Mouse (Mus musculus) mouse embryonic stem cell (cell line): ENCODE data around the gene Rasgrf1.
"Not testable (repeated sequence)": the region's sequence is repeated elsewhere in the genome, so short reads cannot be mapped to it uniquely, and the experiment has no call there.

Experiments
- in situ Hi-C, 2 experiments: fragments of 300-500 bp; cut with MboI; formaldehyde crosslinking; loops; 1 replicate in 1 of 2; 3 replicates in 1 of 2; pipeline ENCODE4 v1.14.3; 2019 to 2020; ENCODE audit warnings: low sequenced_read_pairs in 2 of 2, low pct_unique_long_range_greater_than_20kb in 1 of 2, mixed read lengths in 1 of 2; ENCODE audit not compliant: unreplicated experiment in 1 of 2

Gene Rasgrf1

DNA sequence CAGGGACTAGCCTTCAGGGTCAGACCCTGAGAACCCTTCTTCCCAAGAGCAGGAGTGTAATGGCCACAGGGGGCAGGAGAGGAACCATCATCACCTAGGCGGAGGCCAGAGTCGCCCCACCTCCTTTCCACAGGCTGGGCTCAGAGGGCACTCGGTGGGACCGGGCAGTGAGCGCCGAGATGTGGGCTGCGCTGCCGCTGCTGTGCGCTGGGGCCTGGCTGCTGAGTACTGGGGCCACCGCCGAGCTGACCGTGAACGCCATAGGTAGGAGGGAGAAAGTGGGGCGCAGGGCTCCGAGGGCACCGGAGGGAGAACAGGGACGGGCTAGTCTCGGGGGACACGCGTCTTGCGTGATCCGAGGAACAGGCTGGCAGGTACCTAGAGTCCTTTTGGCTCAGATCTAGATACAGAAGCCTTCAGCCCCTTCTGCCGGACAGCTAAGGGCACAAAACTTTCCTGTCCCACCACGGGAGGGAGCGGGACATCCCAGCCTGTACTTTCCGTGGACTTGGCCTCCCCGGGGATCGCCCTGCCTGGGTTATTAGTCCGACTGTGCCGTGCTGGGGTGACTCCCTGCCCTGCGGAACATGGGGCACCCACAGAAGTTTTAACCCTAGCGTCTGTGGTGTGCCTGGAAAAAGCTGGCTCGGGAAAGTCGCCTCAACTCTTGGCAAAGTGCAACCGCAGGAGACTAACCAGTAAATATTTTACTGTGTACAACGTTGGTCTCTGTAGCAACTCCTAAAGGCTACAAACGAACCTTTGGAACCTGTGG lies 144.8 kb downstream of the Rasgrf1 start:
- in situ Hi-C loops, result no loop called here

- in situ Hi-C loops, result no loop called here
These were observed 145.7 kb downstream of the Rasgrf1 start for GRCm38 (mm10) chr9:90055409-90055808.

DNA sequence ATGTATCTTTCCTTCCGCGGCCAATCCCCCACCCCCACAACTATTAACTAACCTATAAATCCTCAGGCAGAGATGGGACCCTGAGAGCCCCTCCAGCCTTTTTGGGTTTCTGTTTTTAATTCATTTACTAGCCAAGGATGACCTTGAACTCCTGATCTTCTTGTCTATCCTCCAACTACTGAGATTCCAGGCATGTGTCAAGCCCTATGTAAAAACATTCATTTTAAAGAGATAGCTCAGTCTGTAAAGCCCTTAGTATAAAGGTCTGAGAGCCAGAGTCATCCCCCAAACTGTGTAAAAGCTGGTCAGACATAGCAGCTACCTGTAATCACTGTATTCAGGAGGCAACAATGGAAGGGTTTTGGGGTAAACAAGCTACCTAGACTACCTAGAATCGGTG lies 146.2 kb downstream of the Rasgrf1 start:
- in situ Hi-C loops, result no loop called here

DNA sequence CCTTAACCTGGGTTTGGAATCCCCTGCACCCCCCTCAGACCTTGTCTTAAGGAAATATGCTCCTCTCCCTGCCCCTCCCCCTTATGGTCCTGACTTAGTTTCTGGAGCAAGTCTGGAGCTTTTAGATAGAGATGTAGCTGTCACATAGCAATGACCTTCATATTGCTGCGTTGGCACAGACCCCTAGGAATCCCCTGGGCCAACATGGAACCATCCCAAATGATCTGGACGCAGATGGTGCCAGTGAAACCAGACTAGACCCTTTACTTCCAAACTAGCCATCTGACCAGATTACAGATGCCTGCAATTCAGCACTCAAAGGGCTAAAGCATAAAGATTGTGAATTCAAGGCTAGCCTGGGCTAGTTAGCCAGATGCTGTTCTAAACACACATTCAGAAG lies 147.0 kb downstream of the Rasgrf1 start:
- in situ Hi-C loops, result no loop called here

- in situ Hi-C loops, result no loop called here
These were observed 150.3 kb downstream of the Rasgrf1 start for GRCm38 (mm10) chr9:90059828-90060573.

DNA sequence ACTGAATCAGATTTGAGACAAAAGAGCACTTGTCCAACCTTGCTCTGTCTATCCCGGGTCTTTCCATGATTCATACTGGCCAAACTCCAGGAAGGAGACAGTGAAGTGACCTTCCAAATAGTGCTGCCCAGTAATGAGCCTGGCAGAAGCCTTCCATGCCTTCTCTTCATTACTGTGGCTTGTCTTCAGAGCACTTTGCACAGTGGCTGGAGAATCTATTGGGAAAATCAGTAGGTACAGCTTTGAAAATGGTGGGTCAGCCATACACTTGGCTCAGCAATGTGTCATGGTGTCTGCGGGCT lies 150.8 kb downstream of the Rasgrf1 start:
- in situ Hi-C loops, result no loop called here

DNA sequence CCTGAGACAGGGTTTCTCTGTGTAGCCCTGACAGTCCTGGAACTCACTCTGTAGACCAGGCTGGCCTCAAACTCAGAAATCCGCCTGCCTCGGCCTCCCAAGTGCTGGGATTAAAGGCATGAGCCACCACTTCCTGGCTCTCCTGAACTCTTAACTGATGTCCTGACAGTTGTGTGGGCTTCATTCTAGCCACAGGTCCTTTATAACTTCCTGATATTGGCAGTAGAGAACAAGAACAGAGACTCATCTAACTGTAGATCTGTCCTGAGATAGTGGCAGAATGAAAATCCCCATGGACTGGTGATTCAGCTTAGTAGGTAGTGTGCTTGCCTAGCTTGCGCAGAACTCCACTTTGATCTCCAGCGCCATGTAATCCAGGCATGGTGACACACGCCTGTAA lies 151.2 kb downstream of the Rasgrf1 start:
- in situ Hi-C loops, result not testable (repeated sequence)

DNA sequence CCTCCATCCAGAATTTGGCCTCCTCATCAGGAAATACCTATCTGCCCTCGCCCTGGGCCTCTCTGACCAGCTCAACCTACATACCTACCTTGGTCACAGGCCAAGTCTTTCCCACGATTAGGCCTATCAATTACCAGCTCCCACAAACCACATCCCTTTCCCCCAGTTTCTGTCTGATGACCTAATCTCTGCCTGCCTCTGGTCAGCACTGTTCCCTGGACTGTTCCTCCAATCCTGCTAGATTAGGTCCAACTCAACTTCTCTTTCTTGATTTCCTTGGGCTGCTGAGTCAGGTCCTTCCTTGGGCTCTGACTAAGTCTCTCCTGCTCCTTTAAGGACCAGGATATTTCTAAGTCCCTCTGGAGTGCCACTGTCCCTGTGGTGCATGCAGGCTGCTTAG lies 157.6 kb downstream of the Rasgrf1 start:
- in situ Hi-C loops, result no loop called here

GRCm38 (mm10) chr9:90068786-90069185 lies 159.1 kb downstream of the Rasgrf1 start:
- in situ Hi-C loops, result no loop called here

GRCm38 (mm10) chr9:90069485-90069884 lies 159.8 kb downstream of the Rasgrf1 start:
- in situ Hi-C loops, result no loop called here

DNA sequence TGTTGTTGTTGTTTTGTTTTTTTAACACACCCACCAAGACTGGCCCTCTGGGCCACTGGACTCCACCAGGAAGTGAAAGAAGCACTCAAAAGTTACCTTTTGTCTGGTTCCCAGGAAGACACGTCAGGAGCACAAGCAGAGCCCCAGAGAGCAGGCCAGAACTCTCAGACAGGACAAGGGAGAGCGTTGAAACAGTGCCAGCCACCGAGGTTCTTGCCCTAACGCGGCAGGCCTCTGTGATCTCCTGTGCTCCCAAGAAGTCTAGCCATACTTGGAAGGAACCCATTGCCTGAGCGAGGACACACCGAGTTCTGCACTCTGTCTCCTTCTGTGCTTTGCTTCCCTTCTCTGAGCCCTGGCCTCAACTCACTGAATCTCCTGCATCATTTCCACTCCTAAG lies 160.5 kb downstream of the Rasgrf1 start:
- in situ Hi-C loops, result loop anchor here in 1 of 2 experiments (10.0 kb wide), 1 partner anchor 245 kb away; no protein-coding TSS in a partner anchor

GRCm38 (mm10) chr9:90075336-90075735 lies 165.6 kb downstream of the Rasgrf1 start:
- in situ Hi-C loops, result loop anchor here in 1 of 2 experiments (10.0 kb wide), 1 partner anchor 251 kb away; no protein-coding TSS in a partner anchor

GRCm38 (mm10) chr9:90076131-90076530 lies 166.4 kb downstream of the Rasgrf1 start:
- in situ Hi-C loops, result loop anchor here in 1 of 2 experiments (10.0 kb wide), 1 partner anchor 251 kb away; no protein-coding TSS in a partner anchor
